Mouse (Mus musculus): ENCODE measurements around the gene Olfr190. TPM values are rescaled to one million over a fixed set of nuclear protein-coding genes. Genes with fewer than 3 reads are reported as not detected.

Olfr190 gene
- not detected for total RNA-seq (2023)

GRCm38 (mm10) chr16:59077905-59078304 lies at the start of gene Olfr190:
Gene Olfr190 (minus strand): TSS chr16:59078005.

GRCm38 (mm10) chr16:59120969-59121368 lies 43.2 kb upstream of the Olfr190 start, which contains the start of gene Olfr194:
Gene Olfr194 (minus strand): TSS chr16:59121069.

GRCm38 (mm10) chr16:59111781-59112180 lies 34.0 kb upstream of the Olfr190 start, which contains the start of gene Olfr193:
Gene Olfr193 (minus strand): TSS chr16:59111881.

GRCm38 (mm10) chr16:59089722-59090121 lies 11.9 kb upstream of the Olfr190 start, which contains the start of gene Olfr191:
Gene Olfr191 (minus strand): TSS chr16:59089822.

GRCm38 (mm10) chr16:59039710-59040109 lies 38.1 kb downstream of the Olfr190 start, which contains the start of gene Olfr187:
Gene Olfr187 (minus strand): TSS chr16:59039767.

GRCm38 (mm10) chr16:59030191-59030590 lies 47.6 kb downstream of the Olfr190 start, which contains the start of gene Olfr186:
Gene Olfr186 (minus strand): TSS chr16:59030291.

Other genes with a start within 250 kb of the Olfr190 start
- gene Olfr177, start 203.2 kb downstream of the Olfr190 start, total RNA-seq (2023), result not detected
- not detected for gene Olfr178, start 185.9 kb downstream of the Olfr190 start, total RNA-seq (2023)
- gene Olfr181, start 149.2 kb downstream of the Olfr190 start, total RNA-seq (2023), result not detected
- not detected for gene Olfr180, start 148.6 kb downstream of the Olfr190 start, total RNA-seq (2023)
- not detected for gene Olfr183, start 82.6 kb downstream of the Olfr190 start, total RNA-seq (2023)
- gene Olfr186, start 47.7 kb downstream of the Olfr190 start, total RNA-seq (2023), result not detected
- not detected for gene Olfr187, start 38.2 kb downstream of the Olfr190 start, total RNA-seq (2023)
- gene Olfr191, start 11.8 kb upstream of the Olfr190 start, total RNA-seq (2023), result not detected
- not detected for gene Olfr193, start 33.9 kb upstream of the Olfr190 start, total RNA-seq (2023)
- gene Olfr194, start 43.1 kb upstream of the Olfr190 start, total RNA-seq (2023), result not detected
- gene Olfr195, start 69.0 kb upstream of the Olfr190 start, total RNA-seq (2023), result not detected
- not detected for gene Olfr196, start 92.4 kb upstream of the Olfr190 start, total RNA-seq (2023)
- not detected for gene Olfr198, start 125.5 kb upstream of the Olfr190 start, total RNA-seq (2023)
- gene Olfr199, start 141.8 kb upstream of the Olfr190 start, total RNA-seq (2023), result not detected
- not detected for gene Olfr201, start 194.6 kb upstream of the Olfr190 start, total RNA-seq (2023)
- gene Olfr202, start 208.8 kb upstream of the Olfr190 start, total RNA-seq (2023), result not detected
- not detected for gene Olfr203, start 220.9 kb upstream of the Olfr190 start, total RNA-seq (2023)
- gene Olfr204, start 240.2 kb upstream of the Olfr190 start, total RNA-seq (2023), result not detected